Mouse (Mus musculus) NIH3T3 (cell line): ENCODE results near the gene Terb2.

Source experiments
- DNase-seq: peaks from one replicate; pipeline ENCODE4 v3.0.0-alpha.2; 2012; ENCODE audit warnings: low read depth

Gene Terb2

GRCm38 (mm10) chr2:122186106-122186505 is at the start of gene Terb2, which contains the start of gene Patl2:
TSS of gene Terb2 (plus strand) at chr2:122186272.
TSS of gene Patl2 (minus strand) at chr2:122186189.
- DNase-seq: no peak

DNA sequence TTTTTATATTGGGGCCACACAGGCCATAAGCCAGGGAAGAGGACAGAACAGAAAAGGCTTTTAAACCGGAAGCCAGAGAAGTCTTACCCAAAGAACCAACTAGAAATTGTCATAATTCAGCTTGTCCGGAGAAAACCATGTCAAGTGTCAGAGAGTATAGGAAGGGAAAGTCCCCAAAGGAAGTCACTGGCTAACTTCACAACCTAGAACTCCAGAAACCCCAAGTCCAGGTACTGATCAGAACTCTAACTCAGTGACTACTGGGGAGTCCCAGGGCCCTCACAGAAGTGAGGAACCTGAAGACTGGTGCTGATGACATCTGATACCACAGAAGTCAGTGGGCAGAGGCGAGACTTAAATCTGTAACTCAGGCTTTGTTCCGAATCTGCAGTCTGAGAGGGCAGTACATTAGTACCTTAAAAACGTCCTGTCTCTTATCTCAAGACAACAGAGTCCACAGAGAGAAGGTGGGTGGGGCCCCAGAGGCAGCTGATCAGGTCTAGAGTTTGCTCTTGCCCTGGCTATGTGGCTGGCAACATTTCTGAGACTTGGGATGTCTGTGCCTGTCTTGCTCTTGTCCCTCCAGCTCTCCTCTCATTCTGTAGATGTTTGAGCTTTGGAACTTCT is 48.1 kb upstream of the Terb2 start:
- DNase-seq: no peak

GRCm38 (mm10) chr2:122140815-122141214 is 45.3 kb upstream of the Terb2 start:
- DNase-seq: no peak

GRCm38 (mm10) chr2:122141332-122141967 is 44.6 kb upstream of the Terb2 start:
- no peak for DNase-seq

- no peak for DNase-seq
Measured at GRCm38 (mm10) chr2:122143111-122143510, 43.0 kb upstream of the Terb2 start.

DNA sequence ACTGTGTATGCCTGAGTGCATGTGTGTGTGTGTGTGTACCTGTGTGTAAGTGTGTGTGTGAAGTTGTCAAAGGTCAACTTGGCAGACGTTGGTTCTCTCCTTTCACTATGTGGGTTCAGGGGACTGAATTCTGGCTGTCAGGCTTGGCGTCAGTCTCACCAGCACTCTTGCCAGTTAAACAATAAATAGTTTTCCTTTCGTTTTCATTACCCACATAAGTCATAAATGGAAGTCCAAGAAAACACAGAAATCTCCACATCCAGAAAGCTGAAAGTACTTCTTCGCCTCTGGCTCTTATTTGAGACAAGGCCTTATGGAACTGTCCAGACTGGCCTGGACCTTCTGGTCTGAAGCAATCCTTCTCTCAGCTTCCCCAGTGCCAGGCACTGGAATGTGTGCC is 40.3 kb upstream of the Terb2 start:
- no peak for DNase-seq

DNA sequence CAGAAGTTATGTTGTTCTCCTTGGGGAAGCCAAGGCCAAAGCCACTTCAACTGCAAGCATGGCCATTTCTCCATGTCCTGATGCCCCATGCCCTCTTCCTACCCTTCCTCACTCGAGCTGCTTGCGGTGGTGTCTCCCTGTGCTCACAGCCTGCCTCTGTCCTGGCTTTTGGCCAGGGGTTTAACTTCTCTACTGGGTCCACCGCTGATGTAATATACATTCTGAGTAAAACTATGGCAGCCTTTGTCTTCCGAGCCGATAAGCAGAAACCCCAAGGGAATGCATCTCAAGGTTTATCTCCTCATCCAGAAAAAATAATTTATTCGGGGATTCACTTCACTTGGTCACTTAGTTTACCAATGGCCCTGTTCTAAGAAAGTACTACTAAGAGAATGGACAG is 39.4 kb upstream of the Terb2 start:
- no peak for DNase-seq

GRCm38 (mm10) chr2:122147508-122148241 is 38.4 kb upstream of the Terb2 start, which contains the start of gene B2m:
TSS of gene B2m (plus strand) at chr2:122147686.
- peak; percentile 97 for DNase-seq

DNA sequence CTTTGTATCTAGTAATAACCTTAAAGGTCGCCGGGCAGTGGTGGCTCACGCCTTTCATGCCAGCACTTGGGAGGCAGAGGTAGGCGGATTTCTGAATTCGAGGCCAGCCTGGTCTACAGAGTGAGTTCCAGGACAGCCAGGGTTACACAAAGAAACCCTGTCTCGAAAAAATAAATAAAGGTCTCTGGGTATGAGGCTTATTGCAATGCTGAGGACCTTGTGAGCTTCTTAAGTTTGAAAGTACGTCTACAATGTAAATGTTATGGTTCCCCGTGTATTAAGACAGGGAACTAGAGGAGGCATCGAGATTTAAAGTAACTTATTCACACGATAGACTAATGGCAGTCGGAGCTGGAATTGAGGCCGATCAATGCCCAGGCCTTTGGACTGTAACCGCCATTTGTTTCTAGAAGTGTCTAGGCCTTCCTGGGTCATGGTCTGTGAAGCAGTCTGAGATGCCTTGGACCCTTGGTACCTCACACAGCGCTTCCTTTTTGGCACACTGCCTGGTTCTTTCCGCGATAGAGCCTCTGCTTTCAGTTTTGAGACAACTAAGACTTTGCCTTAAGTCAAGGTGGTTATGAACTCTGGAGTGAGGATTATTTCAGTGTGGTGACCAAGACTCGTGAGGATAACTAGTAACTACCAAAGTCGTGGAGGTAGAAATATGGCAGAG is 37.7 kb upstream of the Terb2 start:
- peak; percentile 80 for DNase-seq

DNA sequence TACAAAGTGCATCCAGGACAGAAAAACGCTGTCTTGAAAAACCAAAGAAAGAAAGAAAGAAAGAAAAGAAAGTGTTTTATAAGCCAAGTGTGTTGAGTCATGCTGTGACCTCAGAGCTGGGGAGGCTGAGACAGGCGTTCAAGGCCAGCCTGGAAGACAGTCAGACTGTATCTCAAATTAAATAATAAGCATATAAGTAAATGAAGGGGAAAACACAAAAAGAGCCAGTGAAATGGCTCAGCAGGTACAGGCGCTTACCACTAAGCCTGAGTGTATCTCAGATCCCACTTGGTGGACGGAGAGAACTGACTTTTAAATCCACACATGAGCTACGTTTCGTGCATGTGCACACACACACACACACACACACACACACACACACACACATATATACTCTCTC is 36.8 kb upstream of the Terb2 start:
- no peak for DNase-seq

- DNase-seq: no peak
Measured at GRCm38 (mm10) chr2:122149716-122150115, 36.4 kb upstream of the Terb2 start.

- DNase-seq: no peak
Measured at GRCm38 (mm10) chr2:122151221-122151620, 34.9 kb upstream of the Terb2 start.

- no peak for DNase-seq
Measured at GRCm38 (mm10) chr2:122152850-122153249, 33.2 kb upstream of the Terb2 start.

- DNase-seq: no peak
Measured at GRCm38 (mm10) chr2:122153681-122154365, 32.2 kb upstream of the Terb2 start.

- DNase-seq: no peak
Measured at GRCm38 (mm10) chr2:122154479-122154878, 31.6 kb upstream of the Terb2 start.

DNA sequence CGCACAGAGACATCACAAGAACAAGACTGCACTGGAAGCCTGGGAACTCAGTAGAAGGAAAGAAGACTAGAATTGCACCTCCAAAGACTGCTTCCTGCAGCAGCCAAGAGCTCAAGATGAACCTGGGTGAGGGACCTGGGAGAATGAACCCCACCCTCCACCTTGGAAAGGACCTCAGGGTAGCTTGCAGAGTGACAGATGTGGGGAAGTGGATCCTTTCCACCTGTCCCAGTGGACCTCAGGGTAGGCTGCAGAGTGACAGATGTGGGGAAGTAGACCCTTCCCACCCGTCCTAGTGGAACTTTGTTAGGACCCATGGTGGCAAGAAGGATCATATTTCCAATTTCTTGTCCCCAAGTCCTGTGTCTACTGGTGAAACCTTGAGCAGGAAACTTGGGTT is 30.8 kb upstream of the Terb2 start:
- no peak for DNase-seq

DNA sequence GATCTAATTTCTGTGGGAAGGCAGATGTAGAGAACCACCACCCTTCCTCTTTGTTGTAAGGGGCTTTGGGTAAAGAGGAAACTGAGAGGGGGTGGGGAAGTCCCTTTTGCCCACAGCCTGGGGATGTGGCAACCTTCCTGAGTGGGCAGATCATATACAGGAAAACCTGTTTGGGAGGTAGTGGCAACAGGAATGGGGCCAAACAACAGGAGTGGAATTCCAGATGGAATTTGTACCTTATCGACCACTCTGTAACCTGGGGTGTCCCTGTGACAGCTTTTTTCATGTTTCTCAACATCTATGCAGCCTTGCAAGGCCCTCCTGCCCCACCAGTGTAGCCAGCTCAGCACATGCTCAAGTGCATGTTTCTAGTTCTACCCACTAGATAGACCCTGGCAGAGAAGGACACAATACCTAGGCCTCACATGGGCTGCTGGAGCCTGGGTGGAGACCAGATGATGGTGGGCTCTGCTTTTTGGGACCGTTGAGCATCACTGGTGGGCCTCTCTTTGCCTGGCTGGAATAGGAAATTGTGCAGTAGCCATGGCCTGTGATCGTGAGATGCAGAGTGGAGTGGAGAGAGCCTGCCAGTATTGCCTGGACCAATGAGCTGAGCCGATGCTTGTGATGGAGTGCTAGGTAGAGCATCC is 29.9 kb upstream of the Terb2 start:
- no peak for DNase-seq

DNA sequence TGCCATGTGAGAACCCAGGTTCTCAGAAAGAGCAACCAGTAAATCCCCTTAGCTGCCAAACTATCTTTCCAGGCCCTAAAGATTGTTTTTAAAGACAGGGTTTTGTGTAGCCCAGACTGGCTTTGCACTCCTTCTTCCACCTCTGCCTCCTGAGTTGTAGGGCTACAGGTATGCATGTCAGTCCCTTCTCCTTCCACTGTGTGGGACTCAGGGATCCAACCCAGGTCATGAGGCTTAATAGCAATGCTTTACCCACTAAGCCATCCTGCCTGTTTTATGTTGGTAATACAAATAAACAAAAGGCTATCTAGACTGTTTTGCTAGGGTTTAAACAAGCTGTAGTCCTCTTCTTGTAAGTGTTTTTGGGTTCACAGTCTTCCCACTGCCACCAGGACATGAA is 28.5 kb upstream of the Terb2 start:
- no peak for DNase-seq

DNA sequence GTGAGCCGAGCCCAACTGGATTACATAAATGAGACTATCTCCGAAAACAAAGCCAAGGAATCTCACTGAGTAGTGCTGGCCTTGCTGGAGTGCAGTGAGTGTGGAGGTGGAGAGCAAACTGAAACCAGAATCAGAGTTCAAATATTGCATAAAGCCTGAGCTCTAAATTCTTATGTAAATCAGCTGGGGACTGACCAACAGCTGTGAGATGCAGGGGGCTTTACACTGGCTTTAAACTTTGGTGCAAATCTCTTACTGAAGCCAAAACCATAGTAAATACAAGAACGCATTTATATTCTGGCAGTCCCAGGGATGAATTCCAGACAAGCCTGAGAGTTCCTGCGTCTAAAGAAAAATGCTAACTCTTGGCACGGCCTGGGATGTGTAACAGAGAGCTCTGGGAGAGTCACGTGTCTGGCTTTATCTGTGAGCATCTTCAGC is 27.7 kb upstream of the Terb2 start:
- peak; percentile 50 for DNase-seq

DNA sequence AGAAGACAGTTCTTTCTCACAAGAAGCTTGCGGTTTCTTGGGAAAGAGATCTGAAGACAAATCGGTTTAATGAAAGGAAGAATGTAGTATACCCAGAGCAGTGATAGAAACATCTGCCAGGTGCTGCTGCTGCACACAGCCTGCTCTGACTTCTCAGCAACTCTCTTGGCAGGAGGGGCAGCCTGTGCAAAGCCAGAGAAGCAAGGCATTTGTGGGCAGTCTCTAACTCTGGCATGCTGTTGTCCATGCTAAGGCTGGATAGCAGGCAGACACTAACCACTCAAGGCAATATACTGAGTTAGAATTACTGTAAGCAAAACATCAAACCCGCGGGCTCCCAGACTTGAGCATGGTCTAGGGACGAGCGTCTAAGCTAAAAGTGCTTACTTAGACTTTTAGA is 26.4 kb upstream of the Terb2 start:
- DNase-seq: no peak

DNA sequence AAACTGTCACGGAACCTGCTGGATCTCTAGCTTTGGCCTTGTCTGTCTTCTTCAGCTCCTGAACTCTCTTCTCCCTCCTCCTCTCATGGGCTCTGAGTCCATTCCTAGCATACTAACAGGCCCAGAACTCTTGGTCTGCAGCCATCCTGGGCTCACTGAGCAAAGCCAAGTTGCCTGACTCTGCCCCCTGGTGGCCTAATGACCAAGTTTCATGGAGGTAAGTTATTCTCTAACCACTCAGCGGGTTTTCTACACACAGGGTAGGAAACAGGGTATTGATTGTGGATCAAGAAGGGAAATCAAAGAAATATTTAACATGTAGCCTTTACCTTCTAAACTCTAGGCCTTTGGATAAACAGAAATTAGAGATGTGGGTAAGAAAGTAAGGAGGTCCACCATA is 25.4 kb upstream of the Terb2 start, which contains the start of gene Trim69:
Gene Trim69 (plus strand): TSS at position 21 of the 400 bp plus-strand sequence.
- peak; percentile 97 for DNase-seq
